Mouse (Mus musculus): Measurements from ENCODE around the gene Chml.

- TF ChIP-seq EP300 (IDR thresholded peaks at IDR 0.05; ENCODE audit: low read depth) (no peak), CTCF (IDR thresholded peaks at IDR 0.05; ENCODE audit: low read depth) (no peak)
Measured at GRCm38 (mm10) chr1:175692997-175693361, 278 bp upstream of the Chml start.
